Mouse (Mus musculus) embryo, embryonic 11.5 days (tissue): ENCODE data around the gene Pigt.

Experiments
- DNase-seq: peaks from one replicate; pipeline ENCODE4 v3.0.0-alpha.2; 2012; ENCODE audit warnings: low read depth, low spot score

Gene Pigt

GRCm38 (mm10) chr2:164520782-164521181 lies 23.5 kb downstream of the Pigt start:
- DNase-seq = peak; percentile 19

GRCm38 (mm10) chr2:164521841-164522240 lies 24.5 kb downstream of the Pigt start:
- DNase-seq = no peak

GRCm38 (mm10) chr2:164522280-164522679 lies 25.0 kb downstream of the Pigt start:
- no peak for DNase-seq

- no peak for DNase-seq
Observed at GRCm38 (mm10) chr2:164523301-164523773, 26.0 kb downstream of the Pigt start.

- no peak for DNase-seq
Observed at GRCm38 (mm10) chr2:164528557-164528956, 31.2 kb downstream of the Pigt start.

GRCm38 (mm10) chr2:164531169-164531568 lies 33.8 kb downstream of the Pigt start:
- peak; percentile 49 for DNase-seq

GRCm38 (mm10) chr2:164534315-164534714 lies 37.0 kb downstream of the Pigt start:
- DNase-seq = no peak

- no peak for DNase-seq
Observed at GRCm38 (mm10) chr2:164537003-164537402, 39.7 kb downstream of the Pigt start.

- DNase-seq = no peak
Observed at GRCm38 (mm10) chr2:164540652-164541427, 43.5 kb downstream of the Pigt start.

- no peak for DNase-seq
Observed at GRCm38 (mm10) chr2:164542132-164542531, 44.8 kb downstream of the Pigt start.

- no peak for DNase-seq
Observed at GRCm38 (mm10) chr2:164542598-164542997, 45.3 kb downstream of the Pigt start.

- DNase-seq = no peak
Observed at GRCm38 (mm10) chr2:164543745-164544144, 46.4 kb downstream of the Pigt start.

- no peak for DNase-seq
Observed at GRCm38 (mm10) chr2:164544454-164545097, 47.3 kb downstream of the Pigt start.

- no peak for DNase-seq
Observed at GRCm38 (mm10) chr2:164549338-164549737, 52.0 kb downstream of the Pigt start.

- no peak for DNase-seq
Observed at GRCm38 (mm10) chr2:164549963-164550894, 52.9 kb downstream of the Pigt start.

GRCm38 (mm10) chr2:164550895-164551269 lies 53.6 kb downstream of the Pigt start:
- DNase-seq = no peak

GRCm38 (mm10) chr2:164551502-164551901 lies 54.2 kb downstream of the Pigt start:
- no peak for DNase-seq
